Mouse (Mus musculus) lung, postnatal 0 days (tissue): ENCODE measurements around the gene Radil.

Source experiments
- CTCF ChIP-seq: IDR thresholded peaks from 2 replicates; pipeline ENCODE4 v1.5.1; 2016; ENCODE audit warnings: antibody characterized with exemption, mild to moderate bottlenecking
- EP300 ChIP-seq: IDR thresholded peaks from 2 replicates; pipeline ENCODE4 v1.6.1; 2016; ENCODE audit warnings: antibody characterized with exemption, mild to moderate bottlenecking, control low read depth

- TF ChIP-seq CTCF, result no peak
- no peak for TF ChIP-seq EP300
These were observed 4.6 kb downstream of the Radil start for GRCm38 (mm10) chr5:142546344-142546743.
